Mouse (Mus musculus) urinary bladder, postnatal 4 days (tissue): ENCODE results near the gene Kcng3.

ENCODE experiments used
- DNase-seq, 2 experiments: peaks; one replicate each; pipeline ENCODE4 v3.0.0; 2021 to 2022; ENCODE audit warnings: low spot score in 2 of 2

Gene Kcng3

DNA sequence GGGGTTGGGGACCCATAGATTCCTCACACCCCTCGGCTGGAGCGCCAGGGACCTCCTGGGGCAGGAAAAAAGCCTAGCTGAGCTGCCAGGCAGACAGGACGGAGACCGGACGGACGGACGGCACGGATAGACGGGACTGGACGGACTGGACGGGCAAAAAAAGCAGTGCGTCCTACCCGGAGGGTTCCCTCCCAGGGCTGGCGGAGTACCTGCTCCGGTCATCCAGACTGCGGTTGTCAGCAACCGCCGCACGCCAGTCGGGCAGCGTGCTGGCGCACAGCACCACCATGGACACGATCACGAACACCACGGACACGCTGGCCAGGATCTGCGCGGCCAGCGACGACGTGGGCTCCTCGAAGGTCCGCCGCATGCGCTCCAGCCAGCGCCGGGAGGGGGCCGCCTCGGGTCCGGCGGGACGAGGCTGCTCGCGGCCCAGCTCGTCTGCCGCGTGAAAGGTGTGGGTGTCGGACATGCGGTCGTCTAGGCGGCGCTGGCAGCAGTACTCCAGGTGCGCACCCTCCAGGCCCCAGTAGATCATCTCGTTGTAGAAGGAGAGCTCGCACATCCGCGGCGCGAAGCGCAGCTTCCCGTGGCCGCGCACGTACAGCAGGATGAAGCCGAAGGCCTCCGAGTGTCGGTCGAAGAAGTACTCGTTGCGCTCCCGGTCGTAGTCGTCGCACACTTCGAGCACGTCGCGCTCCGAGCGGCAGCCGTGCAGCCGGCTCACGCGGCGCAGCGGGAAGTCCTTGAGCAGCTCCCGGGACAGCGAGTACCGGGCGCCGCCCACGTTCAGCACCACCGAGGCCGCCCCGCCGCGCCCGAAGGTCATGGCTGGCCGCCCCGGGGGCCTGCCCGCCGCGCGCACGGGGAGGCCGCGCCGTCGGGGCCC, 662 bp downstream of the Kcng3 start:
- peak in 1 of 2 experiments; percentile 20 for DNase-seq

GRCm38 (mm10) chr17:83613907-83614306, 17.8 kb downstream of the Kcng3 start:
- no peak for DNase-seq

DNA sequence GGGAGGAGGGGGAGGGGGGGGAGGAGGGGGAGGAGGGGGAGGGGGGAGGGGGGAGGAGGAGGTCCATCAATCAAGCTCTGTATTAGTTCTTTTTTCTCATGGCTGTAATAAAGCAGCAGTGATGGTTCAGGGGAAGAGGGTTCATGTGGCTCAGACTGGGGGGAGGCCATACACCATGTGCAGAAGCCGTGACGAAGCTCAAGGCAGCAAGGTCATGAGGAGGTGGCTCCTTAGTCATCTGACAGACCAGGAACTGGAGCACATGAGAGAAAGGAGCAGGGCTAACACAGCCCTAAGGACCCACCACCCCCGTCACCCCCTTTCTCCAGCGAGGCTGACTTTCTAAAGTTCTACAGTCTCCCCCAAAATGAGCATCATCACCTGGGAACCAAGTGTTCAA, 22.2 kb downstream of the Kcng3 start:
- DNase-seq, result no peak

DNA sequence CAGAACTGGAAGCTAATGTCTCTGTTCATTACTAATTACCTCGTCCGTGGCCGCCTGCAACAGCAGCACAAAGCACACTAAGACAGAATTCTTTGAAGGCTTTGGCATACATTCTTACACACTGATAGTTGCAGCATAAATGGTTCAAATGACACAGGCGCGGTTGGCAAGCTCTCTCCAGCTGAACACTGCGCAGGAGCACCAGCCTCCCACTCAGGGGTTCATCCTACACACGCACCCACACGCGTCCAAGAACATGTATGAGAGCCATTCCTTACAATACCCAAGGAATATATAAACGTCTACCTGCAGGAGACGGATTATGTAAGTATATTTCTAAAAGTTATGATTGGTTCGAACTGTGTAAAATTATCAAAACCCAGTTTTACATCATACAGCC, 30.7 kb downstream of the Kcng3 start:
- DNase-seq, result no peak

GRCm38 (mm10) chr17:83595966-83596365, 35.7 kb downstream of the Kcng3 start:
- DNase-seq, result no peak

DNA sequence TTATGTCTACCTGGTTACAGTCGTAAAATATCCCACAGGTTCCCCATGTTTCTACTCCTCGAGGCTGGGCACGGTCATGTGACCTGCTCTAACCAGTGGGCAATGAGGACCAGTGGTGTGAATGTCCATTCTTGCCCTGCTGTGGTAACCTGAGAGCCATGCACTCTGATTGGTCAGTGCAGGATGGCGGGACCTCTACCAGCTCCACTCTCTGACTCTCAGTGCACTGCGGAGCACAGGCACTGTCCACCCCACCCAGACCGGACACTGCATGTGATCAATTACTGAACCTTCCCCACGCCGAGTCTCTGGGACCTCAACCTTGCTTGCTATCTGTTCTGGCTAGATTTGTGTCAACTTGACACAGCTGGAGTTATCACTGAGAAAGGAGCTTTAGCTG, 37.2 kb downstream of the Kcng3 start:
- no peak for DNase-seq

GRCm38 (mm10) chr17:83593396-83593795, 38.3 kb downstream of the Kcng3 start:
- DNase-seq, result no peak

- DNase-seq, result no peak
Observed at GRCm38 (mm10) chr17:83588663-83589341, 42.9 kb downstream of the Kcng3 start.

DNA sequence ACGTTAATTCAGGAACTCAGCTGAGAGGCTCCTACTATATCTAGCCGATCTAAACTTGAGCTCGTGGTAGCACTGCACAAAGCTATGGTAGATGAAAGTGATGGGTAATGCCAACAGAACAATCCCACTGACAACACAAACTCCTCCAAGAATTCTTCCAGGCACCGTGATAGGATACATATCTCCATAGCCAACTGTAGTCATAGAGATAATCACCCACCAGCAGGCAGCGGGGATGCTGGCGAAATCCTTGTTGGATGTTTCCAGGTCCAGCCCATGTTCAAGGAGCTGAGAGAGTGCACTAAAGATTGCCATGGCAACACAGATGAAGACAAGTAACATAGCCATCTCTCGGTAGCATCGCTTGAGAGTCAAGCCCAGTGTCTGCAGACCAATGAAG, 44.0 kb downstream of the Kcng3 start:
- DNase-seq, result no peak

- no peak for DNase-seq
Observed at GRCm38 (mm10) chr17:83582585-83582984, 49.1 kb downstream of the Kcng3 start.

GRCm38 (mm10) chr17:83580734-83581133, 51.0 kb downstream of the Kcng3 start:
- no peak for DNase-seq

DNA sequence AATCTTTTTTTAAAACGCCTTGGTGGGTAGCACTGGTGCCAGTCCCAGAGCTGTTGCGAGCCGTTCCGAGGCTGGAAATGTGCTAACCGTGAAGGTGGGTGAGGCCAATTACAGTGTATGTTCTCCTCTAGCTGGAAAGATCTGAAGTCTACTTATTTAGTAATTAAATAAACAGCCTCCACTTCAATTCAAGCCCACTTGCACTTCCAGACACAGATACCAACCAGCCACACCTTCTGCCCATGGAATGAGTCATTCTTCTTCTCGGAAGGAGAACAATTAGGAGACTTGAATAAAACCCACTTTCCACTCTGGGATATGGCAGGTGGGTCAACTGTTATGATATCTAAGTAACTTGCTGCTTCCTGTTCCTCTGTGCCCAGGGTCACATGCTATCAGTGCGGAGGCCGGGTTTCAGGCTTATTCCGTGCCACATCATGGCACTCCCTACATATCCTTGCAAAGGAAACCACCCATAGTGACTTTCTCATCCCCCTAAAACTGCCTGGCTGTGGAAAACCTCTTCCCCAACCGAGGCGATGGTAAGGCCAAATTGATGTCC, 54.8 kb downstream of the Kcng3 start:
- DNase-seq, result no peak

- no peak for DNase-seq
Observed at GRCm38 (mm10) chr17:83574615-83575014, 57.1 kb downstream of the Kcng3 start.

GRCm38 (mm10) chr17:83573128-83573527, 58.6 kb downstream of the Kcng3 start:
- no peak for DNase-seq

- no peak for DNase-seq
Observed at GRCm38 (mm10) chr17:83572366-83572765, 59.3 kb downstream of the Kcng3 start.

DNA sequence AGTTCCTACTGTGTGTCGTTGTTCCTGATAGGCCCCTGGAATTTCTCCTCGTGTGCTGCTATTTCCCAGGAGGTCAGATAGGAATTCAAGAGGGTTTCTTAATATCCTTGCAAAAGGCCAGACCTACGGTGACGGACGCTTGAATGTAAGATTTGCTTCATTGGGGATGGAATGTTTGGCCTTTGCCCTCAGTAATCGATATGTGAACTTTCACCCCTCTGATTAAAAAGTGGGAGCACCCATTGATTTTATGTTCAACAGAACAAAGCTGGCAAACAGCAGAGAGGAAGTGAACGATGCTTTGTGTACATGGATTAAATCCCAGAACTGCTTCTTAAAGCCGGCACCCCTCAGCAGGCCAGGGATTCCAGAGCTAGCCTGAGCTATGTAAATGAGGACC, 64.3 kb downstream of the Kcng3 start:
- DNase-seq, result no peak

GRCm38 (mm10) chr17:83565506-83565905, 66.2 kb downstream of the Kcng3 start:
- DNase-seq, result no peak

DNA sequence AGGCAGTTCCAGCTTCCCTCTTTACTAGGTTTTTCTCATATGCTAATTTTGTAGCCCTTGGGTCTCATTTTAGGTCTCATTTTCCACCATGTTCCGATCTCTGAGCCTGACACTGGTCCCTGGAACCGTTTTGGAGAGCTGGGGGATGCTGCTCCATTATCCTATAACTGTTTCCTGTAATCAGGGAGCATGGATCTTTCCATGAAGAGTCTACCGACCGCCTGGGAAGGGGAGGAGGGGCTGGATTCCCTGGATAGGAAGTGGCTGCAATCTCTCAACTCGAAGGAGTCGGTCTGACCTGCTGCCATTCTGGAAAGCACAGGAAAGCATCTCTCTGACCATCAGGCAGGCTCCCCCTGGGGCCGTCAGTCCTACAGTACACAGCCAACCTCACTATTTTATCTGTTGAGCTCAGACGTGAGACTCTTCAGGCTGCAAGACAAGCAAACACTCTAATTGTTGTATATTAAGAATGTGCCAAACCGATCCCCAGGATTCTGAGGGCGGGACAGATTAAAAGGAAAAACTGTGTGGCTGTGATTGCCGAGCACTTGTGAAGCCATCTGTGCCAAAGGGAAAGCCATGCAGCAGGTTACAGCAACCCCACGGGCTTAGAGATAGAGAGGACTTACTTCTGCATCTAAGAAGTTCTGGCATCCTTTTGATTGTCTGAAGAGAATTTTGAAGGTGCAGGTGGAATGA, 67.4 kb downstream of the Kcng3 start:
- no peak for DNase-seq

DNA sequence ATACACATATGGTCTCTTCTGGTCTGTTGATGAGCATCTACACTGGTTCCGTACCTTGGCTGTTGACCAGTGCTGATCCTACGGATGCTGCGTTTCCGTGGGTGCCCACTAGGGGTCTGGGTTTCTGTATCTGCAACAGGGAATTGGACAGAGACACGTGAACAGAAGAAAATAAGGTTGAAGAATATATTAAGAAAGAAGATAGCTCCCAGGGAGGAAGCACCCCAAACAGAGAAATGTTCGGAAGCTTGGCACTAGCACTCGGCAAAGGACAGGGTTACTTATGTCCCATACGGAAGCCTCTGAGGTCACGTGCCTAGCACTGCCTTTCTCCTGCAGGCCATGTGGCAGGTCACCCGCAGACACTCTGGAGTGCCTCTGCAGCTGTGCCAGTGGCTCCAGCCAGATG, 68.0 kb downstream of the Kcng3 start:
- DNase-seq, result no peak

DNA sequence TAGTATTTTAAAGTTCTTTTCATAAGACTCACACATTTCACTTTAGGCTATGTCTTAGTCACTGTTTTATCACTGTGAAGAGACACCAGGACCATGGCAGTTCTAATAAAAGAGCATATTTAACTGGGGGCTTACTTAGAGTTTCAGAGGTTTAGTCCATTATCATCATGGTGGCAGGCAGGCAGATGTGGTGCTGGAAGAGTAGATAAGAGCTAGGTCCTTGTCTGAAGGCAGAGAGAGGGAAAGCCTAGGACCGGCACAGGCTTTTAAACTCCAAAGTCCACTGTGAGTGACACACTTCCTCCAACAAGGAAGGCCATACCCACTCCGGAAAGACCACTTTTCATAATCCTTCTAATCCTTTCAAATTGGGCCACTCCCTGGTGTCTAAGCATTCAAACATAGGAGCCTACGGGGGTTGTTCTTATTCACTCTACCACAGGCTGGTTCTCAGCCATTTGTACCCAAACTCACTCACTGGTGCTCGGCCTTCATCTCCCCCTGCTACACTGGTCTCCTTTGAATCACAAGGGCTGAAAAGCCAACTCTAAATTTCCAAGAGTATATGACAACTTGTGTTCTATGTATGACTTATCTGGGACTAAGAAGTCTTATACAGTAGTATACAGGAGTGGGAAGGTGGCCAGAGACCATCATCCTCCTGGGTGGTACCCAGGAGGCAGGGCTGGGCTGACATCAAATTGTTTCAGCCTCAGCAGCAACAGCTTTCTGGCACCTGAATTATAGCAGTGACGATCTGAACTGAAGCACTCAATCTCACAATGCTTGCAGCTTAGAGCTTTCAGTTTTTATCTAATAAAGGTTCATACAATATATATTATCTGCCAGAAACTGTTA, 69.3 kb downstream of the Kcng3 start:
- no peak for DNase-seq

GRCm38 (mm10) chr17:83559081-83559480, 72.6 kb downstream of the Kcng3 start:
- DNase-seq, result no peak
